Mouse (Mus musculus): Measurements from ENCODE around the gene Gm2a. TPM values are rescaled to one million over a fixed set of nuclear protein-coding genes. Genes with fewer than 3 reads are reported as not detected.

The Gm2a gene
- polyA plus RNA-seq, 1 experiment = 53.0 TPM

- no peak within 1 kb of the TSS for H3K27ac ChIP-seq (ENCODE audit: insufficient read depth, low read length)
- no peak for TF ChIP-seq CTCF (IDR thresholded peaks at IDR 0.05; ENCODE audit: borderline replicate concordance, insufficient read depth, low read depth, low read length)
- TF ChIP-seq POLR2A (IDR thresholded peaks at IDR 0.05; ENCODE audit: borderline replicate concordance, insufficient read depth, low read length) = no peak
- H3K27me3 ChIP-seq (ENCODE audit: control insufficient read depth, insufficient read depth, low read length) = no peaks in the 10 kb centered on the region; the same call in 1 of the 2 replicates
- H3K4me3 ChIP-seq (replicated peaks; ENCODE audit: insufficient read depth, low read depth, low read length) = no peak within 1 kb of the TSS
- WGBS = 83% methylated on average over 3 of the region's 3 CpGs
- DNase-seq = no peak
- H3K4me1 ChIP-seq (ENCODE audit: control insufficient read depth, insufficient read depth, low read length) = no peaks in the 10 kb centered on the region; the same call in 1 of the 2 replicates
These were observed 53.7 kb downstream of the Gm2a start, which contains the start of gene Slc36a3 for GRCm38 (mm10) chr11:55151608-55152007. Gene Slc36a3, minus strand, starts transcription at chr11:55151708.

GRCm38 (mm10) chr11:55154398-55155069 is 56.6 kb downstream of the Gm2a start:
- TF ChIP-seq POLR2A (IDR thresholded peaks at IDR 0.05; ENCODE audit: borderline replicate concordance, insufficient read depth, low read length) = no peak
- TF ChIP-seq CTCF (IDR thresholded peaks at IDR 0.05; ENCODE audit: borderline replicate concordance, insufficient read depth, low read depth, low read length) = no peak
- Histone ChIP-seq H3K4me3 (replicated peaks; ENCODE audit: insufficient read depth, low read depth, low read length) (no peak overlapping the region), H3K4me1 (ENCODE audit: control insufficient read depth, insufficient read depth, low read length) (no peaks in the 10 kb centered on the region; the same call in 1 of the 2 replicates), H3K27me3 (ENCODE audit: control insufficient read depth, insufficient read depth, low read length) (no peaks in the 10 kb centered on the region), H3K27ac (ENCODE audit: insufficient read depth, low read length) (no peak overlapping the region)
- WGBS = 59% methylated on average over 3 of the region's 3 CpGs
- no peak for DNase-seq

GRCm38 (mm10) chr11:55155070-55155421 is 57.1 kb downstream of the Gm2a start:
- 83% methylated on average over 6 of the region's 6 CpGs for WGBS
- H3K27ac ChIP-seq (ENCODE audit: insufficient read depth, low read length) = no peak overlapping the region
- TF ChIP-seq POLR2A (IDR thresholded peaks at IDR 0.05; ENCODE audit: borderline replicate concordance, insufficient read depth, low read length) (no peak), CTCF (IDR thresholded peaks at IDR 0.05; ENCODE audit: borderline replicate concordance, insufficient read depth, low read depth, low read length) (no peak)
- no peaks in the 10 kb centered on the region; the same call in 1 of the 2 replicates for H3K4me1 ChIP-seq (ENCODE audit: control insufficient read depth, insufficient read depth, low read length)
- no peak for DNase-seq
- H3K27me3 ChIP-seq (ENCODE audit: control insufficient read depth, insufficient read depth, low read length) = no peaks in the 10 kb centered on the region
- H3K4me3 ChIP-seq (replicated peaks; ENCODE audit: insufficient read depth, low read depth, low read length) = no peak overlapping the region

- TF ChIP-seq CTCF (IDR thresholded peaks at IDR 0.05; ENCODE audit: borderline replicate concordance, insufficient read depth, low read depth, low read length) (peak; percentile 70), POLR2A (IDR thresholded peaks at IDR 0.05; ENCODE audit: borderline replicate concordance, insufficient read depth, low read length) (no peak)
- 55% methylated on average over 13 of the region's 13 CpGs for WGBS
- Histone ChIP-seq H3K4me3 (replicated peaks; ENCODE audit: insufficient read depth, low read depth, low read length) (no peak overlapping the region), H3K27me3 (ENCODE audit: control insufficient read depth, insufficient read depth, low read length) (no peaks in the 10 kb centered on the region), H3K4me1 (ENCODE audit: control insufficient read depth, insufficient read depth, low read length) (no peaks in the 10 kb centered on the region), H3K27ac (ENCODE audit: insufficient read depth, low read length) (no peak overlapping the region)
- peak; percentile 62 to 77 for DNase-seq
These were observed 61.0 kb downstream of the Gm2a start for GRCm38 (mm10) chr11:55158785-55159359.

Other genes with a start within 250 kb of the Gm2a start
- 18.8 and 24.3 TPM in 2 replicates for gene Lyrm7, start 237.2 kb upstream of the Gm2a start, polyA plus RNA-seq (2012; rRNA removed)
- 786 and 797 TPM in 2 replicates for gene Hint1, start 231.7 kb upstream of the Gm2a start, polyA plus RNA-seq (2012; rRNA removed)
- 14.2 and 15.5 TPM in 2 replicates for gene Gpx3, start 195.7 kb upstream of the Gm2a start, polyA plus RNA-seq (2012; rRNA removed)
- 31.1 and 33.1 TPM in 2 replicates for gene Tnip1, start 135.2 kb upstream of the Gm2a start, polyA plus RNA-seq (2012; rRNA removed)
- gene Anxa6, start 64.7 kb upstream of the Gm2a start, polyA plus RNA-seq (2012; rRNA removed) = 131 and 141 TPM in 2 replicates
- gene Ccdc69, start 20.0 kb upstream of the Gm2a start, polyA plus RNA-seq (2012; rRNA removed) = 5.4 and 6.1 TPM in 2 replicates
- not detected in 2 replicates for gene Slc36a3, start 53.6 kb downstream of the Gm2a start, polyA plus RNA-seq (2012; rRNA removed)
- gene Slc36a2, start 87.0 kb downstream of the Gm2a start, polyA plus RNA-seq (2012; rRNA removed) = 0.71 and 0.82 TPM in 2 replicates
- gene Slc36a1, start 106.2 kb downstream of the Gm2a start, polyA plus RNA-seq (2012; rRNA removed) = 41.1 and 41.5 TPM in 2 replicates
- gene Fat2, start 238.4 kb downstream of the Gm2a start, polyA plus RNA-seq (2012; rRNA removed) = 86.7 and 104 TPM in 2 replicates